Mouse (Mus musculus) midbrain, embryonic 13.5 days (tissue): ENCODE data around the gene Tshr. TPM values are rescaled to one million over a fixed set of nuclear protein-coding genes. Genes with fewer than 3 reads are reported as not detected.

ENCODE experiments used
- ATAC-seq: fragments of 200-750 bp; cut with Nextera tagmentation; 2 replicates; pipeline ENCODE4 v1.8.0; 2017; ENCODE audit warnings: mild to moderate bottlenecking, moderate TSS enrichment, moderate library complexity
- H3K27ac ChIP-seq: fragments of 300-500 bp; sonication (generic); 2 replicates; pipeline ENCODE4 v1.5.1; 2015; ENCODE audit warnings: inconsistent platforms, mild to moderate bottlenecking, moderate library complexity
- H3K27me3 ChIP-seq: fragments of 300-500 bp; sonication (generic); 2 replicates; pipeline ENCODE4 v1.6.1; 2015; ENCODE audit warnings: mild to moderate bottlenecking, inconsistent platforms
- H3K36me3 ChIP-seq: fragments of 300-500 bp; sonication (generic); 2 replicates; pipeline ENCODE4 v1.6.1; 2015; ENCODE audit warnings: mild to moderate bottlenecking, inconsistent platforms
- H3K4me1 ChIP-seq: fragments of 300-500 bp; sonication (generic); replicated peaks from 2 replicates; pipeline ENCODE4 v1.6.1; 2015; ENCODE audit warnings: inconsistent platforms
- H3K4me2 ChIP-seq: fragments of 300-500 bp; sonication (generic); replicated peaks from 2 replicates; pipeline ENCODE4 v1.6.1; 2015; ENCODE audit warnings: moderate library complexity, mild to moderate bottlenecking, inconsistent platforms
- H3K4me3 ChIP-seq: fragments of 300-500 bp; sonication (generic); replicated peaks from 2 replicates; pipeline ENCODE4 v1.5.1; 2015; ENCODE audit warnings: mild to moderate bottlenecking, inconsistent platforms
- H3K9ac ChIP-seq: fragments of 300-500 bp; sonication (generic); replicated peaks from 2 replicates; pipeline ENCODE4 v1.6.1; 2015; ENCODE audit warnings: mild to moderate bottlenecking, inconsistent platforms
- H3K9me3 ChIP-seq: fragments of 300-500 bp; sonication (generic); 2 replicates; pipeline ENCODE4 v1.6.1; 2016; ENCODE audit warnings: mild to moderate bottlenecking, inconsistent platforms
- WGBS: fragments of 180-500 bp; shearing (Covaris S2); methylation state at CpG from one replicate; pipeline ENCODE4 v1.1.7; 2015; 5-methylcytosine and 5-hydroxymethylcytosine counted together
- polyA plus RNA-seq: library from polyadenylated mRNA; unstranded; fragments of >200 nt; fragmentation: Nextera tagmentation; extraction: Ambion mirVana; gene quantifications from 2 replicates; pipeline ENCODE4 v1.2.1, GENCODE M21; 2015

Tshr gene
- polyA plus RNA-seq, 1 experiment from 2014 or later: 0.27 TPM

DNA sequence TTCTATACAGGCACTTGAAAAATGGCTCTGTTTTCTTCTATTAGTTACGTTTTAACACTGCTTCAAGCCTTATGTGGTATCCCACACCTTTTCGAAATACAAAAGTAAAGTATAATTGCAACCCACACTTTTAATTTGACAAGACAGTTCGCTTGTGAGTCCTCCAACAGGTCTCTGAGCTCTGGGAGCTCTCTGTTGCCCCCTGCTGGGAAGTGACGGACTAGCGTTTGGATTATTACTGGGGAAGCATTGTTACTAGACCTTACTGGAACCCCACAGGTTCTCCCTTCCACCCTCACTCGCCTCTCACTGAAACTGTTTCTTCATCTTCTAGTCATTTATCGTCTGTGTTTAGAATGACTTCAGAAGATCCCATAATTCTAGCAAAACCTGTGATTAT, 34.4 kb downstream of the Tshr start:
- Histone ChIP-seq H3K9ac (no peak overlapping the region), H3K9me3 (no peaks in the 10 kb centered on the region), H3K36me3 (no peaks in the 10 kb centered on the region), H3K4me1 (no peaks in the 10 kb centered on the region), H3K27ac (no peak overlapping the region), H3K27me3 (peaks cover 5% of the 10 kb centered on the region; the same call in 1 of the 2 replicates), H3K4me3 (no peak overlapping the region), H3K4me2 (no peak overlapping the region)
- 50% methylated on average over 7 of the region's 7 CpGs for WGBS
- no peak for ATAC-seq

DNA sequence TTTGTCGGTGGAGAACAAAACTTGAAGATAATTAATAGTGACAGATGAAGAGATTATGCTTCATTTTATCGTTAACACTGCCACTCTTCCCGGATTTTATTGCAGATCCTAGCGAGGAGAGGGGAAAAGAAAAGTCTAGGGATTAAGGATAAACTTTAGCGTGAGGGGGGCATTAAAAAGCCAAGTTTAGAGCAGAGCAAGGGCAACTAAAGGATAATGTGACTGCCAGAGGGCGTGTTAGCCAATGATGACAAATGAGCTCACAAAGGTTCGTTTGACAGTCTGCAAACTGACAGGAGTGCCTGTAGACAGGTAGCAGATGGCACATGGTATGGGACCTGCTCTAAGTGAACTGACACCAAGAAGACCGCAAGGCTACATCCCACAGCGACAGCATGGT, 36.9 kb downstream of the Tshr start:
- WGBS: 49% methylated on average over 9 of the region's 9 CpGs
- no peaks in the 10 kb centered on the region for H3K4me1 ChIP-seq
- no peak overlapping the region for H3K9ac ChIP-seq
- H3K36me3 ChIP-seq: no peaks in the 10 kb centered on the region
- no peak overlapping the region for H3K4me3 ChIP-seq
- no peak overlapping the region for H3K4me2 ChIP-seq
- ATAC-seq: no peak
- no peak overlapping the region for H3K27ac ChIP-seq
- H3K9me3 ChIP-seq: no peaks in the 10 kb centered on the region
- H3K27me3 ChIP-seq: no peaks in the 10 kb centered on the region; the same call in 1 of the 2 replicates

DNA sequence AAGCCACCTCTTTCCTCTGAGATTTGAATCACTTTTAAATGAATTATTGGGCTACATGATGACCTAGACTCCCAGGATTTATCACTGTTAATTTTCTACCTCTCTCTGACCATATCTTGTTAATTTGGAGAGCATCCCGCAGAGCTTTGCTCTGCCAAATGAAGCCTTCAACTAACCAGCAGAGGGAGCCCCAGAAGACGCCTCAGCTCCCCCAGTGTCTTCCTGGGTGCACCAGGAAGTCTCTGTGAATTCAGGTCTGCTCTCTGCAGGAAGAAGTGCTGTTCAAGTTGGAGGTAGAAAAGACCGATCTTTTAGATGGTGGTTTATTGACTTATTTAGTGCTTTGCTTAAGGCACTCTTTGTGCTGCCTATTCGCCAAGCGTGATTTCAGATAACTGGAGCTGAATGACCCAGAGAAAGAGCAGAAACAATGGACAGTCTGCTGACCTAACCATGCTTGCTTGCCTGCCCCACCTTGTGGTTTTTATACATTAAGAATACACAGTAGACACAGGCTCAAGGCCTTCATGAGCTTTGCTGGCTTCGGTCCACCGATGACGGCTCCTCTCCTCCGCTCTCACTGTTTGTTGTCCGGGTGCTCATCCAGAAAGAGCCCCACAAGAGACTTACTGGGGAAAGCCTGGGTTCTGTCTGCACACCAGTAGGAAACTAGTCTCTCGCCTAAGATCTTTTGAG, 38.9 kb downstream of the Tshr start:
- no peak overlapping the region for H3K4me3 ChIP-seq
- ATAC-seq: no peak; the same call in 1 of the 2 replicates
- no peaks in the 10 kb centered on the region for H3K9me3 ChIP-seq
- no peak overlapping the region for H3K27ac ChIP-seq
- WGBS: 70% methylated on average over 11 of the region's 11 CpGs
- H3K4me2 ChIP-seq: no peak overlapping the region
- H3K9ac ChIP-seq: no peak overlapping the region
- no peaks in the 10 kb centered on the region for H3K4me1 ChIP-seq
- H3K36me3 ChIP-seq: no peaks in the 10 kb centered on the region
- H3K27me3 ChIP-seq: no peaks in the 10 kb centered on the region; the same call in 1 of the 2 replicates

DNA sequence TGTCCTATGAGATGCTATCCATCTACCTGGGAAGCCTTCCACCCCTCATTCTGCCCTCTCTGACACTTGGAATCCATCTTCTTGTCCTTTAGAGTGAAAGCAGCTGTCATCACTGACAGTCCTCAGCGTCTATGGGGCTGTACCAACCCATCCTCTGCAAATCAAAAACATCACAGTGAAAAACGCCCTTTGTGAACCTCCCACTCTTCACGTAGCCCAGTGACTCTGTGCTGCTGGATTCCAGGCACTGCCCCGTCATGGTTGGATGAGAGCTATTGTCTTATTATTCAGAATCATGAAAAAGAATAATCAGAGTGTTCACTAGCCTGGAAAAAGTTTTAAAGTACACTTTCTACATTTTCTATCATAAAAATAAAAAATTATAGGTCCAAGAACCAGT, 42.1 kb downstream of the Tshr start:
- Histone ChIP-seq H3K4me1 (no peaks in the 10 kb centered on the region), H3K9me3 (no peaks in the 10 kb centered on the region), H3K4me2 (no peak overlapping the region), H3K27me3 (no peaks in the 10 kb centered on the region), H3K27ac (no peak overlapping the region), H3K36me3 (no peaks in the 10 kb centered on the region), H3K9ac (no peak overlapping the region), H3K4me3 (no peak overlapping the region)
- no peak for ATAC-seq
- 23% methylated on average over 4 of the region's 4 CpGs for WGBS

DNA sequence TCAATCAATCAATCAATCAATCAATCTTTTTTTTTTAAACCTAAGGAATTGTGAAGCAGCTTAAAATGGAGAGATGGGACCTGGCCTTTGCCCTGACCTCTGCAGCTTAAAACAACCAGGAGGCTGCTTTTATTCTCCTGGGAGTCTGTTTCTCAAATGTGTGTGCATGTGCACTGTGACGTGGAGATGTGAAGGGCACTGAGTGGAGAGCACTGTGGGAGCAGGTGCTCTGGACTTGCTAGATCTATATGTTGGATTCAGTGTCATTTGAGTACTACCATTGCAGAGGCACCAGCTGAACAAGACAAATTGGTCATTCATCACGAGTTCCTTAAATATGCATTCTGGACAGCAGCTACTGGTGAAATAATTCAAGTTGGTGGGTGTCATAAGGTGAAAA, 42.8 kb downstream of the Tshr start:
- WGBS: 58% methylated on average over 2 of the region's 2 CpGs
- H3K36me3 ChIP-seq: no peaks in the 10 kb centered on the region
- no peaks in the 10 kb centered on the region for H3K9me3 ChIP-seq
- no peaks in the 10 kb centered on the region for H3K27me3 ChIP-seq
- no peak overlapping the region for H3K9ac ChIP-seq
- H3K27ac ChIP-seq: no peak overlapping the region
- H3K4me3 ChIP-seq: no peak overlapping the region
- ATAC-seq: no peak
- no peaks in the 10 kb centered on the region for H3K4me1 ChIP-seq
- H3K4me2 ChIP-seq: no peak overlapping the region

DNA sequence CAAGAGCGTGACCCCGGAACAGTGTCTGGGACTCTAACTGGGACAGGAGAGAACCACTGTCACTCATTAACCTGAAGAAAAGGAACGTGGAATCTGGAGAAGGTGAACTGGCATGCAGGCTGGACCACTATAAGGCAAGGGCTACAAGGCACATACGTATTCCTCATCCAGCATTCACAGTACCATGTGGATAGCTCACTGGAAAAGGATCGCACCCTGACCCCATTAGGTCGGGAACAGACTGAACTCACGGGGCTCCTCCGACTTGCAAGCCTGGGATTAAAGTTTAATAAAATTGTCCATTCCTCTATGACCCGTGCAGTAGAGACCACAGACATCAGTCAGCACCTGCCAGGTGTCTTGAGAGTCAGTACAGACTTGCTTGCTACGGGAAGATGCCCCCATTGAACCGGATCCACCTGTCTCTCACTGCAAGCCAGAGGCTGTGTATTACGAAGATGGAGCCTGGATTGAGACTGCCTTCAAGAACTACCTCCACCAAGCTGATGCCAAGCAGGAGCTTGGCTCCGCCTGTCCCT, 97.9 kb downstream of the Tshr start:
- Histone ChIP-seq H3K9me3 (no peaks in the 10 kb centered on the region), H3K4me1 (no peaks in the 10 kb centered on the region), H3K9ac (no peak overlapping the region), H3K4me3 (no peak overlapping the region), H3K27ac (no peak overlapping the region), H3K27me3 (no peaks in the 10 kb centered on the region), H3K36me3 (no peaks in the 10 kb centered on the region), H3K4me2 (no peak overlapping the region)
- WGBS: 89% methylated on average over 13 of the region's 13 CpGs
- ATAC-seq: no peak

DNA sequence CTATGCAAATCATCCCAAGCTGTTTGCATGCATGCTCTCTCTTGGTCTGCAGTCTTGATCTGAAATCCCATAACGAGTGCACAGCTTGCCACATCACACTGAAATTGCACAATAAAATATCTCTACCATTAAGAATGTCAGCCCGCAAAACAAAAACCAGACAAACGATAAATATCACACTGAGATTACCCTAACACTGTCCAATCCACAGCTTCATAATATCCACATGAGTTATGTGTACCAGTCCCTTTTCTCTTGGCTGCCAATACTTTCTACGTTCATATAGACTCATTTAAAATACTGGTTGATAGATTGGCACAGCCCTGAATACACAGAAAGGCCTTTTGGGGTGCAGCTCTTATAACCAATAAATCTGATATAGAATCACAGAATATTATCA, 102.0 kb downstream of the Tshr start:
- Histone ChIP-seq H3K27me3 (no peaks in the 10 kb centered on the region), H3K4me1 (no peaks in the 10 kb centered on the region), H3K27ac (no peak overlapping the region), H3K4me3 (no peak overlapping the region), H3K4me2 (no peak overlapping the region), H3K9ac (no peak overlapping the region), H3K9me3 (no peaks in the 10 kb centered on the region), H3K36me3 (no peaks in the 10 kb centered on the region)
- WGBS: 91% methylated on average over 4 of the region's 4 CpGs
- ATAC-seq: no peak

DNA sequence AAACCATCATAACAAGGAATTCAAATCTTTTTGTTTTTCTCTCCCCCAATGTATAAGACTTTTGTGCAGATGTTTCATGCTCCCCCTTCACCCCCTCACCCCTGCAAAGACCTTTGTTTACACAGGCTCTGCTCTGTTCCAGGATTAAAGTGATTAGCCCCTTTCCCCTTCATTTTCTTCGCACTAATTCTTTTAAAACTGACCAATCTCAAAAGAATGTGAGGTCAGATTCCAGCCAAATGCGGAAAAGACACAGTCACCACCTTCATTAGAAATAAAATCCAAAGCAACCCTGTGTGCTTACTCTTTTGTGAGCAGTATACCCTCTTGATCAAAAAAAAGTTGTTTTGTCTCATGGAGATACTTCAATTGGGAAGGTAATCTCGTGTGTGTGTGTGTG, 104.0 kb downstream of the Tshr start:
- H3K4me1 ChIP-seq: no peaks in the 10 kb centered on the region
- WGBS: 24% methylated on average over 3 of the region's 3 CpGs
- no peak overlapping the region for H3K27ac ChIP-seq
- no peaks in the 10 kb centered on the region for H3K27me3 ChIP-seq
- no peaks in the 10 kb centered on the region for H3K9me3 ChIP-seq
- H3K36me3 ChIP-seq: no peaks in the 10 kb centered on the region
- no peak overlapping the region for H3K9ac ChIP-seq
- no peak overlapping the region for H3K4me2 ChIP-seq
- ATAC-seq: no peak
- no peak overlapping the region for H3K4me3 ChIP-seq

DNA sequence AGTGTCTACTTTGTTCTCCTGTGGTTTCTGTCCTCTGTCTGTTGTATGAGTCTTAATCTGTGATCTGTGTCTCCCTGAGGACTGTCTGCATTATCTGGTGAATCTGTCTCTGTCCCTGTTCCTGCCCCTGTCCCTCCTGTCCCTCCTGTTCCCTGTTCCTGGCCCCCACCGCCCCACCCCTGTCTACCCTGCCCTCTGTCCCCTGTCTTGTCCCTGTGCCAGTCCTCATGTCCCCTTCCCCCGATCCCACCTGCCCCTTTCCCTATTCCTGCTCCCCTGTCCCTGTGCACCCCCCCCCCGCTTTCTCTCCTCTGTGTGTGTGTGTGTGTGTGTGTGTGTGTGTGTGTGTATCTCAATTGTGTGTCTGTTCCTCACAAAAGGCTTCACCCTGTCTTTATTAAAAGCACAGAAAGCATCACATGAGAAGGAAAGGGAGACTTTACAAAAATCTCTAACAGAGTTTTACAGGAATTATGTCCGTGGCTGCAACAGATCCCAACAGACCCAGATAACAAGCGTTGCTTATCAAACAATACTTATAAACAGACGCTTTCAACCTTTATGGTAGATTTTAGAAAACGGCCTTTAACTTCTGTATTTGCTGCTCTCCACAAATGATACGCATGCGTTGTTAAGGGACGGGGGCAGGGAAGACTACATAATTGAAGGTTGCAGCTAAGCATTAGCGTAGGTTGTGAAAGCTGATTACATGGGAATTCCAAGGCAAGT, 111.3 kb downstream of the Tshr start:
- no peaks in the 10 kb centered on the region for H3K36me3 ChIP-seq
- no peak overlapping the region for H3K4me3 ChIP-seq
- peak; percentile 65; the same call in 1 of the 2 replicates for ATAC-seq
- H3K9ac ChIP-seq: no peak overlapping the region
- H3K4me2 ChIP-seq: peak overlapping the region; percentile 20; the same call in 1 of the 2 replicates
- peaks cover 18% of the 10 kb centered on the region for H3K4me1 ChIP-seq
- no peaks in the 10 kb centered on the region for H3K27me3 ChIP-seq
- no peak overlapping the region for H3K27ac ChIP-seq
- WGBS: 43% methylated on average over 11 of the region's 11 CpGs
- no peaks in the 10 kb centered on the region for H3K9me3 ChIP-seq

DNA sequence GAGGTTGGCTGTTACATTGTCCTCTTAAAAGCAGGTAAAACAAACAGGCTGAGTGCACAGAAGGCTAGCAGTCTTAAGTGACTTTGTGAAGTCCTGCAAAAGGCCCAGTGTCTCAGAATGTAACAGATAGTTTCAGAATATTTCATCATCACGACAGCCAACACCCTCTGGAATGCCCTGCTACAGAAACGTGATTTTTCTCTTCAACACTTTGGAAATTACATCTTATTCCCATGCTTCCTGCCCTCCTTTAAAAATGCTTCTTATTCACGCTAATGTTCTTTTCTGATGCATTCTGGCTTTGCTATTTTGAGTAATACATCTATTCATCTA, 111.8 kb downstream of the Tshr start:
- no peak for ATAC-seq
- WGBS: 50% methylated on average over 3 of the region's 3 CpGs
- peak overlapping the region; percentile 20; the same call in 1 of the 2 replicates for H3K4me2 ChIP-seq

DNA sequence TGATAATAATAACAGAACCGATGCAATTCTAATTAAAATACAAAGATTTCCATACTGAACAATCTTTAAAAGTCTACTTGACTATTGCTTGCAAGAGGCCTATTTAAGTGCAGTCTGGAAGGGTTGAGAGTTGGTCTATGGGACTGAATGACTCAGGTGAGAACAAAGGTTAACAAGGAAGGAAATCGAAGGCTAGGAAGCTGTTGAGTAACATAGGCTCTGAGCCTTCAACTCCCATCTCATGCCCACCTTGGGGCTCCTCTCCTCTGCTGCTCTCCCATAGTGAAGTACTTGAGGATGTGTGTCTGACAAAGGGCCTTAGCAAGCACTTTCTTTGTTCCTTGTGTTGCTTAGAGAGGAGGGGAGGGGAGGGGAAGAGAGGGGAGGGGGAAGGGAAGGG, 116.1 kb downstream of the Tshr start:
- H3K27ac ChIP-seq: no peak overlapping the region
- ATAC-seq: no peak
- no peaks in the 10 kb centered on the region for H3K27me3 ChIP-seq
- no peaks in the 10 kb centered on the region for H3K36me3 ChIP-seq
- WGBS: 88% methylated on average over 2 of the region's 2 CpGs
- H3K9ac ChIP-seq: no peak overlapping the region
- no peak overlapping the region for H3K4me2 ChIP-seq
- peaks cover 12% of the 10 kb centered on the region for H3K4me1 ChIP-seq
- no peaks in the 10 kb centered on the region for H3K9me3 ChIP-seq
- no peak overlapping the region for H3K4me3 ChIP-seq

More for the DNA sequence above, 111.8 kb downstream of the Tshr start:
- H3K4me1 ChIP-seq: peaks cover 18% of the 10 kb centered on the region
- no peaks in the 10 kb centered on the region for H3K27me3 ChIP-seq
- H3K36me3 ChIP-seq: no peaks in the 10 kb centered on the region
- H3K9me3 ChIP-seq: no peaks in the 10 kb centered on the region
- H3K4me3 ChIP-seq: no peak overlapping the region
- no peak overlapping the region for H3K9ac ChIP-seq
- H3K27ac ChIP-seq: no peak overlapping the region

DNA sequence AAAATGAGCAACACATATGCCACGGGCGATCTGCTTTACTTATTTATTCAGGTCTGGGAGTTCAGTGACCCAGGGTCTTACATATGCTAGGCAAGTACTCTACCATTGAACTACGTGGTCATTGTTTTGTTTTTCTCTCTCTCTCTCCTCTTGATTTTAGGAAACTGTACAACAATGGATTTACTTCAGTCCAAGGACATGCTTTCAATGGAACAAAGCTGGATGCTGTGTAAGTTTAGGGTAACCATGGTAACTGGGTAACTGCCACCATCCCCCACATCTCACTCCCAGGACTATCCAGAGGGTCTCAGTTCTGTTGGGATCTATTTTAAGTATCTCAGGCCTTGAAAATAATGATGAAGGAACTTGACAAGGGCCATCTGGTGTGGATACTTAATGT, 127.4 kb downstream of the Tshr start:
- H3K4me3 ChIP-seq: no peak overlapping the region
- peak; percentile 71 for ATAC-seq
- H3K36me3 ChIP-seq: no peaks in the 10 kb centered on the region
- H3K27ac ChIP-seq: no peak overlapping the region
- no peak overlapping the region for H3K9ac ChIP-seq
- H3K27me3 ChIP-seq: no peaks in the 10 kb centered on the region
- H3K4me2 ChIP-seq: no peak overlapping the region
- peaks cover 10% of the 10 kb centered on the region for H3K4me1 ChIP-seq
- 32% methylated on average over 3 of the region's 3 CpGs for WGBS
- H3K9me3 ChIP-seq: no peaks in the 10 kb centered on the region
